Mouse (Mus musculus) lung, postnatal 36 days (tissue): ENCODE measurements around the gene Ldah.
A peak's percentile ranks its signal among the peaks of the same experiment; 100 is the strongest.

Experiments used
- DNase-seq: peaks from one replicate; pipeline ENCODE4 v3.0.0; 2022; ENCODE audit warnings: mixed read lengths

The Ldah gene

GRCm38 (mm10) chr12:8313773-8314172 lies 105.9 kb downstream of the Ldah start:
- no peak for DNase-seq

GRCm38 (mm10) chr12:8316541-8316940 lies 108.6 kb downstream of the Ldah start:
- DNase-seq = no peak

GRCm38 (mm10) chr12:8320084-8320713 lies 112.3 kb downstream of the Ldah start:
- DNase-seq = peak; percentile 89

GRCm38 (mm10) chr12:8321506-8321905 lies 113.6 kb downstream of the Ldah start:
- DNase-seq = no peak

- DNase-seq = no peak
Observed at GRCm38 (mm10) chr12:8324086-8324485, 116.2 kb downstream of the Ldah start.

- DNase-seq = no peak
Observed at GRCm38 (mm10) chr12:8325245-8325942, 117.5 kb downstream of the Ldah start.

GRCm38 (mm10) chr12:8325943-8326522 lies 118.1 kb downstream of the Ldah start:
- DNase-seq = no peak

- peak; percentile 97 for DNase-seq
Observed at GRCm38 (mm10) chr12:8326825-8327674, 119.1 kb downstream of the Ldah start.

GRCm38 (mm10) chr12:8327675-8328053 lies 119.8 kb downstream of the Ldah start:
- no peak for DNase-seq

GRCm38 (mm10) chr12:8329236-8329635 lies 121.3 kb downstream of the Ldah start:
- no peak for DNase-seq

- peak; percentile 58 for DNase-seq
Observed at GRCm38 (mm10) chr12:8331489-8332173, 123.7 kb downstream of the Ldah start.

- DNase-seq = no peak
Observed at GRCm38 (mm10) chr12:8332174-8332542, 124.3 kb downstream of the Ldah start.

- DNase-seq = no peak
Observed at GRCm38 (mm10) chr12:8333617-8334016, 125.7 kb downstream of the Ldah start.

GRCm38 (mm10) chr12:8334261-8334660 lies 126.4 kb downstream of the Ldah start:
- DNase-seq = no peak
